Mouse (Mus musculus) adrenal gland, adult (tissue): ENCODE data around the gene Mrvi1.

Experiments used
- DNase-seq, 2 experiments: peaks; one replicate each; pipeline ENCODE4 v3.0.0; 2022 to 2023; ENCODE audit warnings: low spot score in 1 of 2; ENCODE audit not compliant: inconsistent age in 2 of 2

Mrvi1 gene

GRCm38 (mm10) chr7:110894673-110895072 lies 87.6 kb downstream of the Mrvi1 start:
- DNase-seq = no peak

DNA sequence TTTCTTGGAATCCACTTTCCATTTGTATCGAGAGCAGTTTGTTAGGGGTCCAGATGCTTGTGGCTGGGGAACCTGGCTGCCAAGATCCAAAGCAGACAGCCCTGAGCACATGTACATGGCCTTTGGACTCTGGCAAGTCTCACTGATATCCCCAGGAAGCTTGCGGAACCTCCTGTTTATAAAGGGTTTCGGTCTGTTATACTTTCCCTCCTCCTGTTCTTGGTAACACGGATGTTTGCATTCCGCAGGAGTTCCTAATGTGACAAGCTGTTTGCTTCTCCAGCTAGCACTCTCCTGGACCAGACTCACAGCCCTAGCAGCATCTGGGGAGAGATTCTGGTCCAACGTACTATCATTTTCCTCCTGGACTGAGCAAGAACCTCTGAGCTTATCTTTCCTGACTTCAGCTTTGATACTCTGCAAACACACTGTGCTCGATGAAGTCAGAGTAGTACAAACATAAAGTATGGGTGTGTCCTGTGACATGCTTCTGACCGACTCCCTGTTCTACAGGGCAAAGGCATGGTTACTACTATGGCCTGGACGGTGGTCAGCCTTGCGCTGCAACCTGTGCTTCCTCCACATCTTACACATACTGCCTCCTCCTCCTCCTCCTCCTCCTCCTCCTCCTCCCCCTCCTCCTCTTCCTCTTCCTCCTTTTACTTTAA lies 88.2 kb downstream of the Mrvi1 start:
- DNase-seq = no peak

- DNase-seq = peak; percentile 25 to 58
Observed at GRCm38 (mm10) chr7:110891501-110891986, 90.7 kb downstream of the Mrvi1 start.

DNA sequence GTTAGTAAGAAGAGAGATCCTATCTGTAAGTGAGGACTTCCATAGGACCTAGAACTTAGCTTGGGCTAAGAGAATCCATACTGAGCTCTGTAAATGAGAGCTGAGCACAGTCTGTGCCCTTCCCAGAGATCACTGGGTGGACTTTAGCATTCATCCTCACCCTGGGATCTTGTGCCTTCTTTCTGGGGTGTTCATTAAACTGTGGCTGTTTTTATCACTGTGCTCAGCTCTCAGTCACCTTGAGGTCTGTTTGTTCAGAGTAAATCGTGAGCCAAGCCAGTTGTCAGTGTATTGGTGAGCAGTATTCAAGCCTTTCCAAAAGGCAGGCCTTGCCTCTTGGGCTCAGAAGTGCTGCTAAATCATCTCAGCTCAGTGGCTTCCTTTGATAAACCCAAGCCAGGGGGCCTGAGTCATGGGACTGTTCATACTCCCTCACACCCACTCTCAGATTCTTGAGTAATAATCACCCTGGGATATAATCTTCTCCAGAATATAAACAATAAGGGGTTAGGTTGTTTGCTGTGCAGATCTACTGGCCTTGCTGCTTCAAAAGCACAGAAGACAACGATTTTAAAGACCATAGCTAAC lies 100.4 kb downstream of the Mrvi1 start:
- peak in 1 of 2 experiments; percentile 57 for DNase-seq

DNA sequence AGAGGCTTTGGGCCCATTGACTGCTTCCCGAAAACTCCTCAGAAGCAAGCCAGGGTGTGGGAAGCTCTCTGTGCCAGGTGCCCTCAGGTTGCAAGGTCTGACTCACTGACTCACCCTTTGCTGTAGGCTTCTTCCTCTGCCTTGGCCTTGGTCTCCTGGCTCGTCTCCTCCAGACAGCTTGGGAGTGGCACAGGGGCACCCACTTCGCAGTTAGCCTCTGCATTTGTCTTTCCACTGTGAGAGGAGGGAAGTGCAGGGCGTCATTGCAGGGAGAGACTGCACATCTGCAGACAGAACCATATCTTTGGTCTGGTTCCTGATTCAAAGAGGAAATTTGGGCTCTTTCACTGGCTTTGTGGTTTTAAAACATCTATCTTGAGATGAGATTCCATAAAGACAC lies 104.2 kb downstream of the Mrvi1 start:
- DNase-seq = no peak

DNA sequence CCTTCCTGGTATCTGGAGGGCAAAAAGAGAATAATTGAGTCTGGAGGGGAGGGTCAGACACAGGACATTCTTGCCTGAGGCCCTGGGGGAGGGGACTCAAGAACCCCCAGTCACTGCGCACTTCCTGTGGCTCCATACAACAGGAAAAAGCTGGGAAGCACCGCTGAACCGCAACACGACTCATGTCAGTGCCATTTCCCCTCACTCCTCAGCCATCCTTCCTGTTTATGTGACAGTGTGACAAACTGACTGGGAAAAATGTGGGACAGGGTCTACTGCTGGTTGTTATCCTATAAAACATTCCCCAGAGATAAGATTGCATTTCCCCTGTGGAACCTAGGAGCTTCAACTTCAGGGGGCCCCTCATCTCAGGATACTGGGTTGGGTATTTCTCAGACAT lies 105.3 kb downstream of the Mrvi1 start:
- DNase-seq = peak; percentile 23 to 61

DNA sequence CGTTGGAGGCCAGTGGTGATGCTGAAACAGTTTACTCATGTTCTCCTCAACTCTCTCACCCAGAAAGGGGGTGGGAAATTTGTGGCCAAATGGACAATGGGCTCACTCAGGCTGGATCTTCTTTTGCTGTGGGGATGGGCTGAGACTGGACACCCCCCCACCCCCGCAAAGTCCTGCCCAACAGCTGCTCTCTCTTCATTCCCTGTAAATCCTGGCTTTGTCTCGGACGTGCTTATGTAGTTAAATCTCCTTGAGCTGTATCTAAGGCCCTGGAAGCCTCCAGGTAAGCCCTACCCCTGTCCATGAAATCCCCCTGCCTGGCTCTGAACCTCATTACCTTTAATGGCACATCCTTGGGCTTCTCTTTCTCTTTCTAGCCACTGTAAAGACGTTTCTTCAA lies 113.5 kb downstream of the Mrvi1 start:
- DNase-seq = no peak

GRCm38 (mm10) chr7:110867116-110867515 lies 115.1 kb downstream of the Mrvi1 start:
- no peak for DNase-seq

DNA sequence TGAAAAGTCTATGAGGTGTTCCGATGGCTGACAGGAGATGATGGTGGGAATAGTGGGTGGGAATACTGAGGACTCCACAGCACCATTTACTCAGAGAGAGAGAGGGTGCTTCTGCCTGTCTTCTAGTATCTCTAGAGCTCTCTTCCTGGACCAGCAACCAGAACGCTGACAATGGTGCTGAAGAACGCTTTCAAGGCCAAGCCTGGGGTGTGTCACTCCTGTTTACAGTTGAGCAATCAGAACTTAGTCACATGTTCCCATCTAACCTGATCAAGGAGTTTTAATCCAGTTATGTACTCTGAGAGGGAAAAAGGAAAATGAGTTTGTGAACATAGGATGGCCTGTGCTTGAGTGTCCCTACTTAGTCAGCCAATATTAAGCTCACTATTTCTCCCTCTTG lies 116.2 kb downstream of the Mrvi1 start:
- DNase-seq = peak in 1 of 2 experiments; percentile 74

- DNase-seq = no peak
Observed at GRCm38 (mm10) chr7:110865570-110865969, 116.7 kb downstream of the Mrvi1 start.

DNA sequence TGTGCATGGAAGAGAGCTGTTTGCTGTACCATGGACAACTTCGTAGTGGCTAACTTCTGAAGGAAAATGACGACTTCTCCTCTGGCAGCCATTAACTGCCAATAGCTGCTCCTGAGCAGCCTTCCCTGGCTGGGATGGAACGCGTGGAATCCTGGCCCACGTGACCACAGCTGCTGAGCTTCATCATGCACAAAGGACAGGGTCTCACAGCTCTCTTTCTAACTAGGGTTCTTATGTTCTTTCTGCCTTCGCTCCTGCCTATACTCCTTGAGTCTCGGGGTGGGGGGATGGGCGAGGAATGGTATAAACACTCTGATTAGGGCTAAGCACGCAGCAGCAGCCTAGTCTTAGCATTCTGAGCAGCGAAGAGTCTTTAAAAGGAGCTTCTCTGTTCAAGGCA lies 117.2 kb downstream of the Mrvi1 start:
- no peak for DNase-seq

GRCm38 (mm10) chr7:110862751-110863289 lies 119.4 kb downstream of the Mrvi1 start, which contains the start of gene Lyve1:
Gene Lyve1 (minus strand): TSS chr7:110863239.
- peak in 1 of 2 experiments; percentile 76 for DNase-seq

DNA sequence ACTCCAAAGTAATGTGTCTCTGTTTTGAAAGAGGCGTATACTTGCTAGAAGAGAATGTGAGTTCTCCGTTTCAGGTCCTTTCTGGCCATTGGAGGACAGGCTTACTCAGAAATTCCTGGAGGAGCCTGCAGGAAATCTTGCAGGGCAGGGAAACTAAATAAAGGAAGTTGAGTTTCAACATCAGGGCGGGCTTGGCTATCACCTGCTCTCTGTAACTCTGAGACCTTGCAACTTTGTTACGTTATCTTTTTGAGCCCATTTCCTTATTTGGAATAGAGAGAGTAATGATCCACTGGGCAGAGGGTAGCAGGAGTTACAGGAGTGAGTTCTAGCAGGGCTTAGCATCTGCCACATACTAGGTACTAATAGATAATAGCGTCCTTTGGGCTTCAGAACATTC lies 122.1 kb downstream of the Mrvi1 start:
- DNase-seq = peak in 1 of 2 experiments; percentile 36

GRCm38 (mm10) chr7:110855604-110856003 lies 126.7 kb downstream of the Mrvi1 start:
- no peak for DNase-seq

DNA sequence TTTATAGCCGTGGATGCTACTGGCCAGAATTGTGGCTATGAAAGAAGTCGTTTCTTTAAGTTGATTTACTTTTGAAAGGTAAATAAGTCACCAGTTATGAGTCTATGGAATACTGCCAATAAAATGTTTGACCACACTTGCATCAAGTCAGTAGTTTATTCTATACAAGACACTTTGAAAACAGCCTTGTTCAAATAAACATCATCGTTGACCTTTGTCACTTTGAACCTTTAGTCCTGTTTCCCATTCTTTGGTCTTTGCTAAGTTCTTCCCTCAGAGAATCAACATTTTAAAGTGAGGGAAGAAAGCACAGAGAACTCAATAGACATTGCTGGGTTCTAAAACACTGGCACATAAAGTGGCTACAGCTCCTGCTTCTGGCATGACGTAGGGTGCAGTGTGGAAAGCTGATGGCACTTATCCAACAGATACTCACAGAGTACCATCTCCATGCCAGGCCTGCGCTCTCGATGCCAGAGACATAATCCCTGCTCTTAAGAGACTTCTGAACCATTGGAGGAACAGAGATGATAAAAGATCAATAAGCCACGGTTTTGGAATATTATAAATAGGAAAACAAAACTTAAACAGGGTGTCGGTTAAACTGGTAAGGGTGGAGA lies 127.2 kb downstream of the Mrvi1 start:
- peak in 1 of 2 experiments; percentile 56 for DNase-seq

GRCm38 (mm10) chr7:110854519-110854918 lies 127.7 kb downstream of the Mrvi1 start:
- no peak for DNase-seq

GRCm38 (mm10) chr7:110853611-110854010 lies 128.7 kb downstream of the Mrvi1 start:
- DNase-seq = no peak

GRCm38 (mm10) chr7:110851541-110852203 lies 130.6 kb downstream of the Mrvi1 start:
- no peak for DNase-seq

- peak; percentile 51 to 74 for DNase-seq
Observed at GRCm38 (mm10) chr7:110848371-110848770, 133.9 kb downstream of the Mrvi1 start.

- DNase-seq = no peak
Observed at GRCm38 (mm10) chr7:110847321-110847720, 134.9 kb downstream of the Mrvi1 start.
